Mouse (Mus musculus): Measurements from ENCODE around the gene Amfr.

Amfr gene

DNA sequence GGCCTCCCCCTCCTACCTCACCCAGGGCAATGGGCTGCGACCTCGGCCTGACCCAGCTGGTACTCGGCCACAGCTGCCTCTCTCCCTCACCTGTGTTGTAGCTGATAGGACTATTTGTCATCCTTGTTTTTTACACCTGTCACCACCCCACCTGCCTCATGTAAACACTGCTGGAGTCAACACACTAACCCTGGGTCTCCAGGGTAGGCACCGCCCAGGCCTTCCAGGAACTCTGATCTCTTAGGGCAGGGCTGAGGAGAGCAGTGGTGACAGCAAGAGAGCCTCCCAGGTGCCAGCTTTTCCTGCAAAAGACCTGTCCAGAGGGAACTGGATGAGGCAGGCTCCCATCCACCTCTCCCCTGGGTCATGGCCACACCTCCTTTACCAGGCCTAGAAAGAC lies 83.4 kb downstream of the Amfr start:
- DNase-seq = no peak

- no peak for DNase-seq
Measured at GRCm38 (mm10) chr8:93925513-93925912, 87.1 kb downstream of the Amfr start.

DNA sequence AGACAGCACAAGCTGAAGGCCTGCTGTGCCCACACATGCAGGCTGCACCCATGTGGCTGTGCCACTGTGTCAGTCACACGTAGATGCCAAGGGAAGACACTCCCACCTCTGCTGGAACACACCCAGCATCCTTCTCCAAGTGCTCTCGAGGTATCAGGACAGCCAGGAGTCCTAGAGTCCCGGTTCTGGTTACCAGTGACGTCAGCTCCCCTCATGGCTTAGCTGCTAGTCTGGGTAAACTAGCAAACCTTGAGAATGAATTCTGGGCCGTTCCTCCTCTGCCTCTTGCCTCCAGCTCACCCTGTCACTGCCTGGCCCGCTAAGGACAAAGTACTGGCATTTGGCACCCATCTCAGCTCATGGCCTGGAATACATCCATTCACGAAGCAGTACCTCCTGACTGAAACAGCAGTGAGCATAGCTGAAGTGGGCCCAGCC lies 88.7 kb downstream of the Amfr start:
- peak; percentile 54 for DNase-seq
